Mouse (Mus musculus): ENCODE measurements around the gene Ppp1r26. TPM values are rescaled to one million over a fixed set of nuclear protein-coding genes. Genes with fewer than 3 reads are reported as not detected.
A peak's percentile ranks its signal among the peaks of the same experiment; 100 is the strongest.

Ppp1r26 gene
- polyA plus RNA-seq, 1 experiment from 2014 or later = 15.5 TPM

GRCm38 (mm10) chr2:28412936-28413335, 33.7 kb upstream of the Ppp1r26 start:
- ATAC-seq (ENCODE audit: low FRiP score, low TSS enrichment) (no peak), DNase-seq (no peak)
- WGBS = 85% methylated on average over 6 of the region's 6 CpGs
- Histone ChIP-seq H3K36me3 (ENCODE audit: control insufficient read depth, insufficient read depth, low read length) (no peaks in the 10 kb centered on the region), H3K27ac (replicated peaks; ENCODE audit: low read depth, low read length) (no peak overlapping the region), H3K4me1 (ENCODE audit: control insufficient read depth, insufficient read depth, low read length) (peaks cover 15% of the 10 kb centered on the region), H3K4me2 (ENCODE audit: low read length) (no peak overlapping the region), H3K9ac (replicated peaks; ENCODE audit: low read length) (no peak overlapping the region), H3K27me3 (ENCODE audit: control insufficient read depth, insufficient read depth, low read length) (no peaks in the 10 kb centered on the region), H3K9me3 (ENCODE audit: control insufficient read depth, low read length) (no peaks in the 10 kb centered on the region), H3K4me3 (replicated peaks; ENCODE audit: low read depth, low read length) (no peak overlapping the region)

GRCm38 (mm10) chr2:28414116-28414756, 32.4 kb upstream of the Ppp1r26 start:
- no peak for ATAC-seq (ENCODE audit: low FRiP score, low TSS enrichment)

GRCm38 (mm10) chr2:28414757-28415137, 31.9 kb upstream of the Ppp1r26 start:
- DNase-seq (no peak), ATAC-seq (ENCODE audit: low FRiP score, low TSS enrichment) (no peak)
- Histone ChIP-seq H3K4me1 (ENCODE audit: control insufficient read depth, insufficient read depth, low read length) (peaks cover 9% of the 10 kb centered on the region), H3K4me2 (ENCODE audit: low read length) (no peak overlapping the region), H3K9me3 (ENCODE audit: control insufficient read depth, low read length) (no peaks in the 10 kb centered on the region), H3K36me3 (ENCODE audit: control insufficient read depth, insufficient read depth, low read length) (no peaks in the 10 kb centered on the region), H3K27ac (replicated peaks; ENCODE audit: low read depth, low read length) (peak overlapping the region; percentile 57), H3K9ac (replicated peaks; ENCODE audit: low read length) (no peak overlapping the region), H3K27me3 (ENCODE audit: control insufficient read depth, insufficient read depth, low read length) (no peaks in the 10 kb centered on the region), H3K4me3 (replicated peaks; ENCODE audit: low read depth, low read length) (no peak overlapping the region)
- 94% methylated on average over 5 of the region's 5 CpGs for WGBS

More at GRCm38 (mm10) chr2:28414116-28414756, 32.4 kb upstream of the Ppp1r26 start:
- Histone ChIP-seq H3K9me3 (ENCODE audit: control insufficient read depth, low read length) (no peaks in the 10 kb centered on the region), H3K9ac (replicated peaks; ENCODE audit: low read length) (no peak overlapping the region), H3K36me3 (ENCODE audit: control insufficient read depth, insufficient read depth, low read length) (no peaks in the 10 kb centered on the region), H3K27me3 (ENCODE audit: control insufficient read depth, insufficient read depth, low read length) (no peaks in the 10 kb centered on the region), H3K27ac (replicated peaks; ENCODE audit: low read depth, low read length) (no peak overlapping the region), H3K4me3 (replicated peaks; ENCODE audit: low read depth, low read length) (no peak overlapping the region), H3K4me2 (ENCODE audit: low read length) (no peak overlapping the region), H3K4me1 (ENCODE audit: control insufficient read depth, insufficient read depth, low read length) (peaks cover 14% of the 10 kb centered on the region)
- DNase-seq = no peak
- WGBS = 88% methylated on average over 5 of the region's 5 CpGs

GRCm38 (mm10) chr2:28415387-28416024, 31.1 kb upstream of the Ppp1r26 start:
- peak overlapping the region; percentile 57; the same call in 1 of the 2 replicates for H3K27ac ChIP-seq (replicated peaks; ENCODE audit: low read depth, low read length)

GRCm38 (mm10) chr2:28416511-28416910, 30.1 kb upstream of the Ppp1r26 start:
- DNase-seq = no peak
- H3K4me1 ChIP-seq (ENCODE audit: control insufficient read depth, insufficient read depth, low read length) = peaks cover 8% of the 10 kb centered on the region; the same call in 1 of the 2 replicates
- 97% methylated on average over 1 of the region's 1 CpGs for WGBS
- no peak overlapping the region for H3K27ac ChIP-seq (replicated peaks; ENCODE audit: low read depth, low read length)
- H3K4me2 ChIP-seq (ENCODE audit: low read length) = no peak overlapping the region
- no peak for ATAC-seq (ENCODE audit: low FRiP score, low TSS enrichment)
- no peak overlapping the region for H3K4me3 ChIP-seq (replicated peaks; ENCODE audit: low read depth, low read length)
- no peak overlapping the region for H3K9ac ChIP-seq (replicated peaks; ENCODE audit: low read length)
- H3K36me3 ChIP-seq (ENCODE audit: control insufficient read depth, insufficient read depth, low read length) = no peaks in the 10 kb centered on the region
- H3K27me3 ChIP-seq (ENCODE audit: control insufficient read depth, insufficient read depth, low read length) = no peaks in the 10 kb centered on the region
- H3K9me3 ChIP-seq (ENCODE audit: control insufficient read depth, low read length) = no peaks in the 10 kb centered on the region

More at GRCm38 (mm10) chr2:28415387-28416024, 31.1 kb upstream of the Ppp1r26 start:
- Histone ChIP-seq H3K4me2 (ENCODE audit: low read length) (no peak overlapping the region), H3K4me1 (ENCODE audit: control insufficient read depth, insufficient read depth, low read length) (peaks cover 8% of the 10 kb centered on the region; the same call in 1 of the 2 replicates), H3K4me3 (replicated peaks; ENCODE audit: low read depth, low read length) (no peak overlapping the region), H3K27me3 (ENCODE audit: control insufficient read depth, insufficient read depth, low read length) (no peaks in the 10 kb centered on the region), H3K9me3 (ENCODE audit: control insufficient read depth, low read length) (no peaks in the 10 kb centered on the region), H3K9ac (replicated peaks; ENCODE audit: low read length) (no peak overlapping the region), H3K36me3 (ENCODE audit: control insufficient read depth, insufficient read depth, low read length) (no peaks in the 10 kb centered on the region)
- DNase-seq = peak; percentile 61
- no peak for ATAC-seq (ENCODE audit: low FRiP score, low TSS enrichment)
- WGBS = 38% methylated on average over 10 of the region's 10 CpGs

- H3K9ac ChIP-seq (replicated peaks; ENCODE audit: low read length) = no peak overlapping the region
- no peak overlapping the region for H3K4me3 ChIP-seq (replicated peaks; ENCODE audit: low read depth, low read length)
- H3K27me3 ChIP-seq (ENCODE audit: control insufficient read depth, insufficient read depth, low read length) = no peaks in the 10 kb centered on the region
- no peaks in the 10 kb centered on the region for H3K36me3 ChIP-seq (ENCODE audit: control insufficient read depth, insufficient read depth, low read length)
- H3K9me3 ChIP-seq (ENCODE audit: control insufficient read depth, low read length) = no peaks in the 10 kb centered on the region
- H3K4me1 ChIP-seq (ENCODE audit: control insufficient read depth, insufficient read depth, low read length) = peaks cover 8% of the 10 kb centered on the region; the same call in 1 of the 2 replicates
- ATAC-seq (ENCODE audit: low FRiP score, low TSS enrichment) (peak; percentile 34; the same call in 1 of the 2 replicates), DNase-seq (peak; percentile 95)
- no peak overlapping the region for H3K27ac ChIP-seq (replicated peaks; ENCODE audit: low read depth, low read length)
- 32% methylated on average over 2 of the region's 2 CpGs for WGBS
- no peak overlapping the region for H3K4me2 ChIP-seq (ENCODE audit: low read length)
These were observed 28.6 kb upstream of the Ppp1r26 start for GRCm38 (mm10) chr2:28418034-28418433.

- DNase-seq (peak; percentile 96), ATAC-seq (ENCODE audit: low FRiP score, low TSS enrichment) (no peak)
- Histone ChIP-seq H3K4me3 (replicated peaks; ENCODE audit: low read depth, low read length) (no peak overlapping the region), H3K36me3 (ENCODE audit: control insufficient read depth, insufficient read depth, low read length) (no peaks in the 10 kb centered on the region), H3K4me1 (ENCODE audit: control insufficient read depth, insufficient read depth, low read length) (peaks cover 8% of the 10 kb centered on the region; the same call in 1 of the 2 replicates), H3K9ac (replicated peaks; ENCODE audit: low read length) (no peak overlapping the region), H3K9me3 (ENCODE audit: control insufficient read depth, low read length) (no peaks in the 10 kb centered on the region), H3K27ac (replicated peaks; ENCODE audit: low read depth, low read length) (no peak overlapping the region), H3K27me3 (ENCODE audit: control insufficient read depth, insufficient read depth, low read length) (no peaks in the 10 kb centered on the region), H3K4me2 (ENCODE audit: low read length) (no peak overlapping the region)
- 9% methylated on average over 4 of the region's 4 CpGs for whole genome bisulfite sequencing
These were observed 26.7 kb upstream of the Ppp1r26 start for GRCm38 (mm10) chr2:28419898-28420297.

- no peaks in the 10 kb centered on the region for H3K9me3 ChIP-seq (ENCODE audit: control insufficient read depth, low read length)
- no peak overlapping the region for H3K9ac ChIP-seq (replicated peaks; ENCODE audit: low read length)
- H3K4me3 ChIP-seq (replicated peaks; ENCODE audit: low read depth, low read length) = no peak overlapping the region
- no peak overlapping the region for H3K27ac ChIP-seq (replicated peaks; ENCODE audit: low read depth, low read length)
- no peaks in the 10 kb centered on the region for H3K4me1 ChIP-seq (ENCODE audit: control insufficient read depth, insufficient read depth, low read length)
- no peak overlapping the region for H3K4me2 ChIP-seq (ENCODE audit: low read length)
- ATAC-seq (ENCODE audit: low FRiP score, low TSS enrichment) (no peak), DNase-seq (peak; percentile 58)
- no peaks in the 10 kb centered on the region for H3K36me3 ChIP-seq (ENCODE audit: control insufficient read depth, insufficient read depth, low read length)
- H3K27me3 ChIP-seq (ENCODE audit: control insufficient read depth, insufficient read depth, low read length) = no peaks in the 10 kb centered on the region
- WGBS = 40% methylated on average over 3 of the region's 3 CpGs
These were observed 23.4 kb upstream of the Ppp1r26 start for GRCm38 (mm10) chr2:28423167-28423566.

GRCm38 (mm10) chr2:28427226-28427625, 19.4 kb upstream of the Ppp1r26 start:
- H3K9ac ChIP-seq (replicated peaks; ENCODE audit: low read length) = no peak overlapping the region
- WGBS = 80% methylated on average over 6 of the region's 6 CpGs
- no peak overlapping the region for H3K4me2 ChIP-seq (ENCODE audit: low read length)
- DNase-seq = no peak
- H3K4me3 ChIP-seq (replicated peaks; ENCODE audit: low read depth, low read length) = no peak overlapping the region
- no peak for ATAC-seq (ENCODE audit: low FRiP score, low TSS enrichment)
- no peaks in the 10 kb centered on the region for H3K9me3 ChIP-seq (ENCODE audit: control insufficient read depth, low read length)
- H3K27me3 ChIP-seq (ENCODE audit: control insufficient read depth, insufficient read depth, low read length) = no peaks in the 10 kb centered on the region
- no peaks in the 10 kb centered on the region for H3K4me1 ChIP-seq (ENCODE audit: control insufficient read depth, insufficient read depth, low read length)
- no peaks in the 10 kb centered on the region for H3K36me3 ChIP-seq (ENCODE audit: control insufficient read depth, insufficient read depth, low read length)
- no peak overlapping the region for H3K27ac ChIP-seq (replicated peaks; ENCODE audit: low read depth, low read length)
